Mouse (Mus musculus): ENCODE results near the gene Vwce. TPM values are rescaled to one million over a fixed set of nuclear protein-coding genes. Genes with fewer than 3 reads are reported as not detected.

The Vwce gene
- polyA plus RNA-seq, 1 experiment = 11.3 TPM

DNA sequence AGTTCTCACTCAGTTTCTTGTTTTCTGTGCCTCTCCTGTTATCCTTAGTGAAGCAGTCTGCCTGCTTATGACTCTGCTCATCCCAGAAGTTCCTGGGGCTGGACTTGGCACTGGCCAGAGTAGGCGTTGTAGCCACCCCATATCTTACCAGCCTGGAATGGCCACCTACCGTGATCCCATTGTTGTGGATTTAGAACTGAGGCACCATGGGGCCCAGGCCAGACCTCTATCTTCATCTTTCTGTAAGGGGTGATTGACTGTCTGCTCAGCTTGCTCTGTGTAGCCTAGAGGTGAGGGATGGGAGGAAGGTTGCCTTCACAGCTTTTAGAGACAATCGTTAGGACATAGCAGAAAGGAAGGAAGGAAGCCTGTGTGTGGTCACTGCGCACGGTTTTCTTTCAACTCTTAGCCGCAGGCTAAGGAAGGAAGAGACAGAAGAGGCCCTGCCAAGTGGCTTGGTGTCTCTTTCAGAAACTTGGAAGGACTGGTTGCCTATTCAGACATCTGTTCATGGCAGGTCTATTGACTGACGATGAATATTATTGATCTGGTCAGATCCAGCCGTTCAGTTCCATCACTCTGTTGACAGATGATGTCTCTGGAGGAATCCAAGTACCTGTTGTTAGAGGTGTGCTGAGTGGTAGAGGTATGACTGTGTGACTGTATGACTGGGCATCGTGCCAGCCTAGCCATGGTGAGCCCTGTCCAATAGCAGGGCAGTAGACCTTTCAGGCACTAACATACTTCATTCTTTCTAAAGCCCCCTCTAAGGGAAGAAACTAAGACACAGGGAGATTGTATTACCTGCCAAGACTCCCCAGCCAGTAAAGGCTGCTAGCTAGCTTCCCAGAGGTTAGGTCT, 64.3 kb downstream of the Vwce start:
- Histone ChIP-seq H3K36me3 (ENCODE audit: control insufficient read depth, insufficient read depth, low read length) (no peaks in the 10 kb centered on the region; the same call in 1 of the 2 replicates), H3K4me3 (ENCODE audit: low read depth, low read length) (no peak overlapping the region), H3K27me3 (ENCODE audit: control insufficient read depth, insufficient read depth, low read length) (no peaks in the 10 kb centered on the region), H3K4me1 (ENCODE audit: control insufficient read depth, insufficient read depth, insufficient read length, low read length) (peaks cover 46% of the 10 kb centered on the region), H3K27ac (ENCODE audit: insufficient read depth, low read depth, low read length) (peak overlapping the region; percentile 52)
- WGBS = 60% methylated on average over 9 of the region's 9 CpGs
- TF ChIP-seq POLR2A (IDR thresholded peaks at IDR 0.05; ENCODE audit: low read depth, low read length) = no peak
- TF ChIP-seq CTCF (IDR thresholded peaks at IDR 0.05; ENCODE audit: extremely low read depth, insufficient read length, insufficient replicate concordance, low read depth, low read length) = no peak

DNA sequence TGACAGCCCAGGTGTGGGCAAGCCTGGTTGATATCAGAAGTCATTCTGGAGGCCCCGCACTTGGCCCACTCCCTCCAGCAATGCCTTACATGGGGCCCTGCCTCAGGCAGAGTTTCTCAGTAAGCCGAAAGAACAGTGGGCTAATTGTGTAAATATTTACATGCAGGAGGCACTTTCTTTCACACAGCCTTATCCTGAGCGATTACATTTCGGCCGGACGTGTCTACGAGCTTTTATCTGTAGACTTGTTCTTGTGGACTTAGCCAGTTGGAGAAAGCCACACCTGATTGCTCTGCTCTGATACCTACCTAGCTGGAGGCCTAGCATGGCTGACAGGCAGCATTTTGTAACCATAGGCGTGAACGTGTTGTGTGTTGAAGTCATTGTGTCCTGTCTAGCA, 65.8 kb downstream of the Vwce start:
- no peaks in the 10 kb centered on the region; the same call in 1 of the 2 replicates for H3K36me3 ChIP-seq (ENCODE audit: control insufficient read depth, insufficient read depth, low read length)
- H3K4me3 ChIP-seq (ENCODE audit: low read depth, low read length) = no peak overlapping the region
- H3K27me3 ChIP-seq (ENCODE audit: control insufficient read depth, insufficient read depth, low read length) = no peaks in the 10 kb centered on the region
- TF ChIP-seq CTCF (IDR thresholded peaks at IDR 0.05; ENCODE audit: extremely low read depth, insufficient read length, insufficient replicate concordance, low read depth, low read length) (no peak), POLR2A (IDR thresholded peaks at IDR 0.05; ENCODE audit: low read depth, low read length) (no peak)
- peaks cover 46% of the 10 kb centered on the region for H3K4me1 ChIP-seq (ENCODE audit: control insufficient read depth, insufficient read depth, insufficient read length, low read length)
- WGBS = 25% methylated on average over 9 of the region's 9 CpGs
- peak overlapping the region; percentile 52 for H3K27ac ChIP-seq (ENCODE audit: insufficient read depth, low read depth, low read length)

DNA sequence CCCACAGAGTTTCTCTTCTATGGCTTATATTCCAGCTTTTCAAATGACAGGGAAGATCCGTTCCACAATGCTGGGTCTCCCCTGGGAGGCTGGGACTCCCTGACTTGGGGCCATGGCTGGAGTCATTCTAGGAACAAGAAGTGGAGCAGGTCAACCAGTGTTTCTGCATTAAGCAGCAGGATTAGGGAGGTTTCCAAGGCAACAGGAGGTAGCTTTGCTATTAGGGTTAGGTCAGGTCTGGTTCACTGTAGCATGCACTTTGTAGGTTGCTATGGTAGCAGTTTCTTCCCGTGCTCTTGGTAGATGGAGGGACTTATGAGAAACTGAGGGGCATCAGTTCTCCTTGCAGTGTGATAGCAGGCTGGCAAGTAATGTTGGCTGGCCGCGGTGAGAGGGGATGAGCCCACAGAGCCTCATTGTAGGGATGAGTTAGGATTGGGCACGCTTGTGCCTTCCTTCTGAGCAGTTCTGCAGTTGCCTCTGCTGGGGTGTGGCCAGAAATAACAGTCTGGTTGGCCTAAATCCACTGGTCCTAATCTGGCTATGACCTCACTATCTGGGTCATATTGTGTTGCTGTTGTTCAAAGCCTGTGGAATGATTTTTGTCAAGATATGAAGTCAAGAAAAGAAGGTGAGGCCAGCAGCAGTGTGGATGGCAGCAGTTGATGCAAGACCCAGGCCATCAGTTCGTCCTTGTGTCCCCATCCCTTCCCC, 67.2 kb downstream of the Vwce start:
- 79% methylated on average over 6 of the region's 6 CpGs for WGBS
- no peaks in the 10 kb centered on the region for H3K27me3 ChIP-seq (ENCODE audit: control insufficient read depth, insufficient read depth, low read length)
- H3K27ac ChIP-seq (ENCODE audit: insufficient read depth, low read depth, low read length) = no peak overlapping the region
- no peak for TF ChIP-seq CTCF (IDR thresholded peaks at IDR 0.05; ENCODE audit: extremely low read depth, insufficient read length, insufficient replicate concordance, low read depth, low read length)
- H3K36me3 ChIP-seq (ENCODE audit: control insufficient read depth, insufficient read depth, low read length) = peaks cover 3% of the 10 kb centered on the region; the same call in 1 of the 2 replicates
- H3K4me3 ChIP-seq (ENCODE audit: low read depth, low read length) = no peak overlapping the region
- H3K4me1 ChIP-seq (ENCODE audit: control insufficient read depth, insufficient read depth, insufficient read length, low read length) = peaks cover 39% of the 10 kb centered on the region

GRCm38 (mm10) chr19:10702125-10702524, 68.1 kb downstream of the Vwce start:
- Histone ChIP-seq H3K4me1 (ENCODE audit: control insufficient read depth, insufficient read depth, insufficient read length, low read length) (peaks cover 37% of the 10 kb centered on the region), H3K27me3 (ENCODE audit: control insufficient read depth, insufficient read depth, low read length) (no peaks in the 10 kb centered on the region), H3K36me3 (ENCODE audit: control insufficient read depth, insufficient read depth, low read length) (peaks cover 8% of the 10 kb centered on the region; the same call in 1 of the 2 replicates), H3K4me3 (ENCODE audit: low read depth, low read length) (no peak overlapping the region), H3K27ac (ENCODE audit: insufficient read depth, low read depth, low read length) (no peak overlapping the region)
- TF ChIP-seq POLR2A (IDR thresholded peaks at IDR 0.05; ENCODE audit: low read depth, low read length) = no peak
- no peak for TF ChIP-seq CTCF (IDR thresholded peaks at IDR 0.05; ENCODE audit: extremely low read depth, insufficient read length, insufficient replicate concordance, low read depth, low read length)
- WGBS = 82% methylated on average over 8 of the region's 8 CpGs

- H3K27me3 ChIP-seq (ENCODE audit: control insufficient read depth, insufficient read depth, low read length) = no peaks in the 10 kb centered on the region
- H3K4me1 ChIP-seq (ENCODE audit: control insufficient read depth, insufficient read depth, insufficient read length, low read length) = peaks cover 28% of the 10 kb centered on the region
- no peak overlapping the region for H3K27ac ChIP-seq (ENCODE audit: insufficient read depth, low read depth, low read length)
- TF ChIP-seq POLR2A (IDR thresholded peaks at IDR 0.05; ENCODE audit: low read depth, low read length) (no peak), CTCF (IDR thresholded peaks at IDR 0.05; ENCODE audit: extremely low read depth, insufficient read length, insufficient replicate concordance, low read depth, low read length) (no peak)
- 85% methylated on average over 8 of the region's 8 CpGs for WGBS
- H3K36me3 ChIP-seq (ENCODE audit: control insufficient read depth, insufficient read depth, low read length) = peaks cover 12% of the 10 kb centered on the region
- no peak overlapping the region for H3K4me3 ChIP-seq (ENCODE audit: low read depth, low read length)
These were observed 69.5 kb downstream of the Vwce start for GRCm38 (mm10) chr19:10703470-10703869.

DNA sequence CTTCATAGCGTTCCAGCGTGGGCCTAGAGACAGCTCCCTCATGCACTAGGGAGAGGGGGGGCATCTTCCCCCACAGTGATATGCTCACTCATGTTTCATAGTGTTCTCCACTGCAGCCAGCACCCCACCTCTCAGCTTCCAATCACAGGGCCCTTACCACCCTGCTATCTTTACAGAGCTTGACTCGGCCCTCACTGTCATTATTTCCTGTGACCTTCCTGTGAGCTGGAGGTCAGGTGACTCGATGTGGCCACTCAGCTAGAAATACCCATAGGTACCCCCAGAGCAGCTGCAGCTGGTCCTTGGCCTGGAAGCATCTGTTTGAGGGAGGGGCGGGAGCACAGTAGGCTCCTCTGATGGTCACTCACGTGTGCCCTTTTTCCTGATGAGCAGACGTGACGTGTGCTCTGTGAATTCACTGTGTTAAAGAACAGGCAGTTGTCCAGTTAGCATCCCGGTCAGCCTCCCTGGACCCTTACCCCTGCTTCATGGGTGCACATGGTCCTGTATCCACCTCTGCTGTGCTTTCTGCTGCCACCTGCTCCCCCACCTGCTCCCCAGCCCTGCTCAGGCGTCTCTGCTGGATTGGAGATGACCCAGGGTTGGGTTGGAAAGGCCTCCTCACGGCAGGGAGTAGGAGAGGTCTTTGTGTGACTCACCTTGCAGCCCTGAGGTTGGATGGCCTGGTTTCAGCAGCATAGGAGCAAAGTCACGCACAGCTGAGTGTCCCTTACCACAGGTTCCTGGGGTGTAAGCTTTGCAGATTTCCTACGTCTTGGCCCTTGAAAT, 73.3 kb downstream of the Vwce start:
- H3K4me3 ChIP-seq (ENCODE audit: low read depth, low read length) = no peak overlapping the region
- peaks cover 33% of the 10 kb centered on the region for H3K36me3 ChIP-seq (ENCODE audit: control insufficient read depth, insufficient read depth, low read length)
- H3K27ac ChIP-seq (ENCODE audit: insufficient read depth, low read depth, low read length) = no peak overlapping the region
- no peak for TF ChIP-seq POLR2A (IDR thresholded peaks at IDR 0.05; ENCODE audit: low read depth, low read length)
- no peak for TF ChIP-seq CTCF (IDR thresholded peaks at IDR 0.05; ENCODE audit: extremely low read depth, insufficient read length, insufficient replicate concordance, low read depth, low read length)
- no peaks in the 10 kb centered on the region for H3K27me3 ChIP-seq (ENCODE audit: control insufficient read depth, insufficient read depth, low read length)
- WGBS = 86% methylated on average over 13 of the region's 13 CpGs
- no peaks in the 10 kb centered on the region; the same call in 1 of the 2 replicates for H3K4me1 ChIP-seq (ENCODE audit: control insufficient read depth, insufficient read depth, insufficient read length, low read length)
